Mouse (Mus musculus) forebrain, embryonic 12.5 days (tissue): ENCODE results near the gene Rbx1. TPM values are rescaled to one million over a fixed set of nuclear protein-coding genes. Genes with fewer than 3 reads are reported as not detected.

ENCODE experiments used
- ATAC-seq: fragments of 200-750 bp; cut with Nextera tagmentation; 2 replicates; pipeline ENCODE4 v1.8.0; 2017; ENCODE audit warnings: moderate TSS enrichment; ENCODE audit not compliant: low FRiP score
- H3K27ac ChIP-seq: fragments of 300-500 bp; sonication (generic); 2 replicates; pipeline ENCODE4 v1.5.1; 2016; ENCODE audit warnings: mild to moderate bottlenecking
- H3K27me3 ChIP-seq: fragments of 300-500 bp; sonication (generic); 2 replicates; pipeline ENCODE4 v1.6.1; 2016; ENCODE audit warnings: mild to moderate bottlenecking
- H3K36me3 ChIP-seq: fragments of 300-500 bp; sonication (generic); replicated peaks from 2 replicates; pipeline ENCODE4 v1.6.1; 2016; ENCODE audit warnings: mild to moderate bottlenecking
- H3K4me1 ChIP-seq: fragments of 300-500 bp; sonication (generic); 2 replicates; pipeline ENCODE4 v1.6.1; 2016
- H3K4me2 ChIP-seq: fragments of 300-500 bp; sonication (generic); 2 replicates; pipeline ENCODE4 v1.6.1; 2016; ENCODE audit warnings: mild to moderate bottlenecking, moderate library complexity
- H3K4me3 ChIP-seq: fragments of 300-500 bp; sonication (generic); replicated peaks from 2 replicates; pipeline ENCODE4 v1.5.1; 2016; ENCODE audit warnings: mild to moderate bottlenecking
- H3K9ac ChIP-seq: fragments of 300-500 bp; sonication (generic); 2 replicates; pipeline ENCODE4 v1.6.1; 2016; ENCODE audit warnings: mild to moderate bottlenecking
- H3K9me3 ChIP-seq: fragments of 300-500 bp; sonication (generic); 2 replicates; pipeline ENCODE4 v1.6.1; 2016
- WGBS: fragments of 180-500 bp; shearing (Covaris S2); methylation state at CpG from one replicate; pipeline ENCODE4 v1.1.7; 2016; 5-methylcytosine and 5-hydroxymethylcytosine counted together
- polyA plus RNA-seq: library from polyadenylated mRNA; unstranded; fragments of >200 nt; fragmentation: Nextera tagmentation; extraction: Ambion mirVana; gene quantifications from 2 replicates; pipeline ENCODE4 v1.2.1, GENCODE M21; 2016

Gene Rbx1
- polyA plus RNA-seq, 1 experiment from 2014 or later: 579 TPM

GRCm38 (mm10) chr15:81503995-81504394 lies 37.9 kb downstream of the Rbx1 start:
- Histone ChIP-seq H3K36me3 (no peaks in the 10 kb centered on the region), H3K4me2 (no peak overlapping the region), H3K4me1 (no peaks in the 10 kb centered on the region), H3K9me3 (no peaks in the 10 kb centered on the region), H3K4me3 (no peak overlapping the region), H3K9ac (no peak overlapping the region), H3K27ac (no peak overlapping the region), H3K27me3 (no peaks in the 10 kb centered on the region)
- 90% methylated on average over 2 of the region's 2 CpGs for WGBS
- no peak for ATAC-seq

GRCm38 (mm10) chr15:81507201-81507600 lies 41.1 kb downstream of the Rbx1 start:
- Histone ChIP-seq H3K4me2 (no peak overlapping the region), H3K27ac (no peak overlapping the region), H3K27me3 (no peaks in the 10 kb centered on the region), H3K4me1 (no peaks in the 10 kb centered on the region), H3K4me3 (no peak overlapping the region), H3K36me3 (no peaks in the 10 kb centered on the region), H3K9me3 (no peaks in the 10 kb centered on the region), H3K9ac (no peak overlapping the region)
- no peak for ATAC-seq

GRCm38 (mm10) chr15:81510621-81511020 lies 44.5 kb downstream of the Rbx1 start:
- Histone ChIP-seq H3K4me2 (no peak overlapping the region), H3K27ac (no peak overlapping the region), H3K4me3 (no peak overlapping the region), H3K27me3 (no peaks in the 10 kb centered on the region), H3K9me3 (no peaks in the 10 kb centered on the region), H3K4me1 (peaks cover 8% of the 10 kb centered on the region), H3K9ac (no peak overlapping the region), H3K36me3 (no peaks in the 10 kb centered on the region)
- WGBS: 96% methylated on average over 2 of the region's 4 CpGs
- ATAC-seq: no peak

GRCm38 (mm10) chr15:81511601-81512261 lies 45.6 kb downstream of the Rbx1 start:
- no peak overlapping the region for H3K9ac ChIP-seq
- H3K4me2 ChIP-seq: no peak overlapping the region
- 58% methylated on average over 21 of the region's 21 CpGs for WGBS
- ATAC-seq: no peak
- no peak overlapping the region for H3K4me3 ChIP-seq
- no peaks in the 10 kb centered on the region for H3K9me3 ChIP-seq
- H3K27ac ChIP-seq: no peak overlapping the region
- no peaks in the 10 kb centered on the region for H3K27me3 ChIP-seq
- H3K36me3 ChIP-seq: no peaks in the 10 kb centered on the region
- peaks cover 8% of the 10 kb centered on the region for H3K4me1 ChIP-seq

- Histone ChIP-seq H3K4me2 (peak overlapping the region; percentile 53), H3K36me3 (no peaks in the 10 kb centered on the region), H3K9ac (no peak overlapping the region), H3K27me3 (no peaks in the 10 kb centered on the region), H3K27ac (no peak overlapping the region), H3K4me1 (peaks cover 8% of the 10 kb centered on the region), H3K4me3 (peak overlapping the region; percentile 25), H3K9me3 (no peaks in the 10 kb centered on the region)
- 14% methylated on average over 18 of the region's 18 CpGs for WGBS
- ATAC-seq: 0 out of 2 replicates have a peak, but pooled peaks have one; percentile 23
Observed at GRCm38 (mm10) chr15:81514111-81514971, 48.2 kb downstream of the Rbx1 start.

GRCm38 (mm10) chr15:81515221-81515620 lies 49.1 kb downstream of the Rbx1 start:
- Histone ChIP-seq H3K27ac (no peak overlapping the region), H3K9me3 (no peaks in the 10 kb centered on the region), H3K9ac (no peak overlapping the region), H3K36me3 (no peaks in the 10 kb centered on the region), H3K4me3 (no peak overlapping the region), H3K27me3 (no peaks in the 10 kb centered on the region), H3K4me1 (peaks cover 8% of the 10 kb centered on the region), H3K4me2 (no peak overlapping the region)
- WGBS: 89% methylated on average over 3 of the region's 3 CpGs
- no peak for ATAC-seq

- Histone ChIP-seq H3K4me3 (no peak overlapping the region), H3K4me1 (peaks cover 15% of the 10 kb centered on the region), H3K27ac (no peak overlapping the region), H3K9me3 (no peaks in the 10 kb centered on the region), H3K4me2 (no peak overlapping the region), H3K36me3 (no peaks in the 10 kb centered on the region), H3K27me3 (peaks cover 5% of the 10 kb centered on the region; the same call in 1 of the 2 replicates), H3K9ac (no peak overlapping the region; the same call in 1 of the 2 replicates)
- 52% methylated on average over 6 of the region's 6 CpGs for WGBS
- ATAC-seq: no peak
Observed at GRCm38 (mm10) chr15:81518031-81518430, 51.9 kb downstream of the Rbx1 start.

GRCm38 (mm10) chr15:81518761-81519160 lies 52.7 kb downstream of the Rbx1 start:
- no peak overlapping the region for H3K4me2 ChIP-seq
- no peak overlapping the region for H3K27ac ChIP-seq
- ATAC-seq: no peak
- H3K27me3 ChIP-seq: peaks cover 5% of the 10 kb centered on the region; the same call in 1 of the 2 replicates
- no peaks in the 10 kb centered on the region for H3K36me3 ChIP-seq
- no peak overlapping the region for H3K9ac ChIP-seq
- no peak overlapping the region for H3K4me3 ChIP-seq
- H3K4me1 ChIP-seq: peaks cover 15% of the 10 kb centered on the region
- H3K9me3 ChIP-seq: no peaks in the 10 kb centered on the region
- 83% methylated on average over 5 of the region's 5 CpGs for WGBS

- Histone ChIP-seq H3K27me3 (peaks cover 14% of the 10 kb centered on the region; the same call in 1 of the 2 replicates), H3K4me1 (peaks cover 7% of the 10 kb centered on the region), H3K9me3 (no peaks in the 10 kb centered on the region), H3K27ac (peak overlapping the region; percentile 81), H3K4me3 (peak overlapping the region; percentile 60), H3K9ac (peak overlapping the region; percentile 63), H3K36me3 (no peaks in the 10 kb centered on the region), H3K4me2 (peak overlapping the region; percentile 92)
- peak; percentile 14; the same call in 1 of the 2 replicates for ATAC-seq
- WGBS: under 1% methylated on average over 38 of the region's 38 CpGs
Observed at GRCm38 (mm10) chr15:81522036-81522751, 56.1 kb downstream of the Rbx1 start.

GRCm38 (mm10) chr15:81522761-81523168 lies 56.7 kb downstream of the Rbx1 start:
- H3K9ac ChIP-seq: peak overlapping the region; percentile 63
- peaks cover 14% of the 10 kb centered on the region; the same call in 1 of the 2 replicates for H3K27me3 ChIP-seq
- H3K4me2 ChIP-seq: peak overlapping the region; percentile 92
- H3K4me1 ChIP-seq: peaks cover 7% of the 10 kb centered on the region
- no peaks in the 10 kb centered on the region for H3K9me3 ChIP-seq
- peak overlapping the region; percentile 81 for H3K27ac ChIP-seq
- ATAC-seq: peak; percentile 55
- H3K36me3 ChIP-seq: no peaks in the 10 kb centered on the region
- under 1% methylated on average over 16 of the region's 16 CpGs for WGBS
- H3K4me3 ChIP-seq: peak overlapping the region; percentile 60

- no peaks in the 10 kb centered on the region for H3K36me3 ChIP-seq
- ATAC-seq: peak; percentile 97
- peak overlapping the region; percentile 60 for H3K4me3 ChIP-seq
- peaks cover 14% of the 10 kb centered on the region; the same call in 1 of the 2 replicates for H3K27me3 ChIP-seq
- H3K27ac ChIP-seq: peak overlapping the region; percentile 81
- under 1% methylated on average over 41 of the region's 41 CpGs for WGBS
- peaks cover 7% of the 10 kb centered on the region for H3K4me1 ChIP-seq
- peak overlapping the region; percentile 92 for H3K4me2 ChIP-seq
- no peaks in the 10 kb centered on the region for H3K9me3 ChIP-seq
- peak overlapping the region; percentile 63 for H3K9ac ChIP-seq
Observed at GRCm38 (mm10) chr15:81523169-81523871, 57.2 kb downstream of the Rbx1 start.
